Mouse (Mus musculus): Measurements from ENCODE around the gene Mrps9.

GRCm38 (mm10) chr1:42915062-42915461 is 64.0 kb downstream of the Mrps9 start:
- TF ChIP-seq MYOG (IDR thresholded peaks at IDR 0.05; ENCODE audit: control insufficient read depth, extremely low read depth, insufficient read length) (no peak), MYOD1 (IDR thresholded peaks at IDR 0.05; ENCODE audit: control insufficient read depth, insufficient read length, low read depth) (no peak), CTCF (IDR thresholded peaks at IDR 0.05; ENCODE audit: control insufficient read depth, insufficient read depth, insufficient read length) (no peak), MAX (IDR thresholded peaks at IDR 0.05) (no peak), CEBPB (IDR thresholded peaks at IDR 0.05; ENCODE audit: low read depth) (no peak), USF1 (IDR thresholded peaks at IDR 0.05; ENCODE audit: low read depth) (no peak), FOSL1 (IDR thresholded peaks at IDR 0.05; ENCODE audit: insufficient read depth, low read length, poor library complexity, severe bottlenecking) (no peak)
